Mouse (Mus musculus) embryo, embryonic 10.5 days (tissue): Measurements from ENCODE around the gene 3110082I17Rik.
A peak's percentile ranks its signal among the peaks of the same experiment; 100 is the strongest.

Experiments
- DNase-seq: peaks from one replicate; pipeline ENCODE4 v3.0.0-alpha.2; 2015; ENCODE audit warnings: low spot score

Gene 3110082I17Rik

GRCm38 (mm10) chr5:139378271-139378556 is 82.1 kb downstream of the 3110082I17Rik start:
- no peak for DNase-seq

DNA sequence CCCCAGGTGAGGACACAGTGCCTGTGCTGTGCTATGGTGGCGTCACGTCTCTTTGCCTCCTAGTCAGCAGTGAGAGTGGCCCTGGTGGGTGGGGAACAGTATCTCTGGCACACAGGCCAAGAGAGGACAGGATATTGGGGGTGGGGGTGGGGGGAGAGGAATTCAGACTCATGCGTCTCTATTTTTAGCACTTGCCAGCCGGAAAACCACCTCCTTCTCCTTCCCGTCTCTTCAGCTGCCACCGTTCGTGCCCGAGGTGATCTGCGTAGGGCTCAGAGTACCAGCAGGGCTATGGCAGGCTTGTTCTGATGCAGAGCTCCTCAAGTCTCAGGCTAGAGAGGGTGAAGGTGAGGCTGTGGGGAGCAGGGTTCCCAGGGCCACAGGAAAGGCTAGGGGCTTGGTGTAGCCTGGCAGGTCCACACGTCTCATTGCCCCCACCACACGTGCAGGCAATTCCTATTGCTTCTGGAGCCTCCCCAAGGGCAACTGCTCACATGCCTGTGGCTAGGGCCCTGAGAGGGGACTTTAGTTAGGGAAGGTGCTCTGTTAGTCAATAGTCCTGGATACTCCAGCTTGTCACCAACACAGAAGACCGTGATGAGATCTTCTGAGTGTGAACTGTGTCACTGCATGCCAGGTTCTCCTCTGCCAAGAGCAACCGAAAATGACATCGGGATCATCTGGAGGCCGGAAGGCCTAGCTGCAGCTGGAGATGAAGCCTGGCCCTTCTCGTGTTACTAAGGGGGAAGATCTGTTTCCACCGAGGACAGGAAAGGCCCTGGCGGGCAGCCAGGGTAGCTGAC is 82.7 kb downstream of the 3110082I17Rik start, which contains the start of gene Gpr146:
Gene Gpr146 (plus strand): TSS at position 230 of the 803 bp plus-strand sequence.
- DNase-seq, result no peak

DNA sequence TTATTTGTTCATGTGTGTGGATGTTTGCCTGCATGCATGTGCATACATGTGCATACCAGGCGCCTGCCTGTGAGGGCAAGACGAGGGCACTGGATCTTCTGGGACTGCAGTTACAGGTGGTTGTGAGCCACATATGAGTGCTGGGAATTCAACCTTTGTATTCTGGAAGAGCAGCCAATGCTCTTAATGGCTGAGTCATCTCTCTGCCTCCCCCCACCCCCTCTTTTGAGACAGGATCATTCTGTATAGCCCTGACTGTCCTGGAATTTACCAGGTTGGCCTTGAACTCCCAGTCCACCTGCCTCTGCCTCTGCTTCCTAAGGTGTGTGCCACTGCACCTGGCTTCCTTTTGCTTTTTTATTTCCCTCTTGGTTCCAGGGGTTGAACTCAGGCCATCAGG is 85.5 kb downstream of the 3110082I17Rik start:
- no peak for DNase-seq

DNA sequence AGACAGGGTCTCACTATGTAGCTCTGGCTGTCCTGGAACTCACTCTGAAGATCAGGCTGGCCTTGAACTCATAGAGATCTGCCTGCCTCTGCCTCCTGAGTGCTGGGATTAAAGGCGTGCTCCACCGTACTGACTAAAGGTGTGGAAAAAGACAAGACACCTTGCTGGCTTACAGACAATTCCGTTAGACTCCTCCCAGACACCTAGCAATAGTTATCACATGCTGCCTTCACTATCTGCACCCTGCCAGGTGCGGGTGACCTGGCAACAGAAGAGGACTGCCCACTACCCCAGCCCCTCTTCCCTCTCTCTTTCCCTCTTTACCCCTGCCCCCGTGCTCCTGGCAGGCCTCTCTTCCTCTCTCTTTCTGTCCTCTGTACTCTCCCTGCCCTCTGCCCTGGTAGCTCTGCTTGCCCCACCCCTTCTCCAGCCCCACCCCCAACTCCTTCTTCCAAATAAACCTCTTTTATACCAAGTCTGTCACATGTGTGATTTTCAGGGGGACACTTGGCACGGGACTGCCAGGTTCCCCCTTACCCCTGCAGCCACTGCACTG is 86.4 kb downstream of the 3110082I17Rik start:
- no peak for DNase-seq

DNA sequence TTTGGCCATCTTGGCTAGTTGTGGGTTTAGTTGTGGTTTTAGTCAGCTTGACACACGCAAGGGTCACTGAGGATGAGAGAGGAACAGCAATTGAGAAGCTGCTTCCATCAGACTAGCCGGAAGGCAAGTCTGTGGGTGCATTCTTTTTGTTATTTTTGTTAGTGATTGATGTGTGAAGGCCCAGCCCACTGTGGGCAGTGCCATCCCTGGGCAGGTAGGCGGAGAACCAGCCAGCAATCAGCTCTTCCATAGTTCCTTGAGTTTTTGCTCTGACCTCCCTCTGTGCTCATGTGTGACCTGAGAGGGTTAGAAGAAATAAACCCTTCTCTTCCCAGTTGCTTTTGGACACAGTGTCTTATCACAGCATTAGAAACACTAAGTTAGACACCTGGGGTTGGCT is 87.2 kb downstream of the 3110082I17Rik start:
- no peak for DNase-seq

DNA sequence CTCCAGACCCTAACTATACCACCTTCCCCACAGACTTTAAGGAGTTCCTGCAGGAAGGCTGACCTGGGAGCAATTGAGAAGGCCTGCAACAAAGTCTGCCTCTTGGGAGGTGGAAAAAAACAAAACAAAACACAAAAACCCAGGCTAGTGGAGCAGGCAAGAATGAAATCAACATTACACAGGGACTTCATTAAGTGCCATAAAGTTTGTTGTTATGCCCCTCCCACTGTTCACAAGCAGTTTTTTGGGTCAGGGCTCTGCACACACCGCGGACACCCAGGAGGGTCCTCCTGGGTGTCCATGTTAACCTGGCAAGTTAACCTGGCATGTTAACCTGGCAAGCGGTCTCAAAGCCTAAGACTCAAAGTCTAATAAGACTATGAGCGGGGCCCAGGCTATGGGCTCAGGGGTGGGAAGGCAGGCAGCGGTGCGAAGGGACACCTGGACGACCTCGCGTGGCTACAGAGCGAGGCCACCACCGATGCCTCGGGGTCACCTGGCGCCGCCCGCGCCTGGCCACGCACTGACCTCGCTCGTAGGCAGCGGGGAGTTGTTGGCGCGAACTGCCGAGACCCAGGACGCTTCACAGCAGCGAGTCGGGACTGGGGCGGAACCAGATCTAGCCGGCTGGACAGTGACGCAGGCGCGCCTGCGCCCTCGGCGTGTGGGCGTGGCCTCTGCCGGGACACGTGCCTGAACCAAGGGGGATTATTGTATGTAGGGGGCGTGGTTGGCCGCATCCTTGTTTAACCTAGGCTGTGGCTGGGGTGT is 88.5 kb downstream of the 3110082I17Rik start:
- peak; percentile 95 for DNase-seq

DNA sequence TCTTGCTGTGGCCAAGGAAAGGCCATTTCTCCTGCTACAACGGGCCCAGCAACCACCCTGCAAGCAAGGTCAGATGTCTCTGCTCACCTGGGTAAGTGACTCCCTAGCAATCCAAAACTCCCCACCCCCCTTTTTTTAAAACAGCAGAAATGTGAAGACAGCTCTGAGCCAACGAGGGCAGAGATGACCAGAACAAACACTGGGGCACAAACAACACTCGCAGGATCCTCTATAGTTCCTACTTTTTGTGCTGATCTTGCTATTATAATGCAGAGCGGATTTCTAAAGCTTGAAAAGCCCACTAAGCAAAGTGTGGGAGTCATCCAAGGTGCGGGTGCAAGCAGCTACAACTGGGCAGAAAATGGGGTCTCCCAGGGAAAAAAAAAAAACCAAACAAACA is 89.2 kb downstream of the 3110082I17Rik start:
- no peak for DNase-seq

DNA sequence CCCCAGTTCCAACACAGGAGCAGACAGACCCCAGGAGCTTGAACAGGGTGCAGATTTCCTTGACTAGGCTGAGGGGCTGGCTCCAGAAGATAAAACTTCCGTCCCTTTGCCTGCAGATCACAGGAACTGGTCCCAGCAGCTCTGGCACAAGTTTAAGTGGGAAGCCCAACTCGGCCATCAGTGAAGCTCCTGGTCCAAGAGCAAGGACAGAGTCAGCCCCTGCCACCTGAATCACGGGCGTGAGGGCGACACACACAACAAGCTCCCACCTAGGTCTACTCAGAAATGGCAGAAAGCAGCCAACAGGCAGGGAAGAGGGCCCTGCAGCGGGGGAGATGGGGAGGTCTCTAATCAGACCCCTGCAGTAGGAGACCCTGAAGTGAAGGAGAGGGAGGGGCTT is 90.0 kb downstream of the 3110082I17Rik start:
- DNase-seq, result no peak

DNA sequence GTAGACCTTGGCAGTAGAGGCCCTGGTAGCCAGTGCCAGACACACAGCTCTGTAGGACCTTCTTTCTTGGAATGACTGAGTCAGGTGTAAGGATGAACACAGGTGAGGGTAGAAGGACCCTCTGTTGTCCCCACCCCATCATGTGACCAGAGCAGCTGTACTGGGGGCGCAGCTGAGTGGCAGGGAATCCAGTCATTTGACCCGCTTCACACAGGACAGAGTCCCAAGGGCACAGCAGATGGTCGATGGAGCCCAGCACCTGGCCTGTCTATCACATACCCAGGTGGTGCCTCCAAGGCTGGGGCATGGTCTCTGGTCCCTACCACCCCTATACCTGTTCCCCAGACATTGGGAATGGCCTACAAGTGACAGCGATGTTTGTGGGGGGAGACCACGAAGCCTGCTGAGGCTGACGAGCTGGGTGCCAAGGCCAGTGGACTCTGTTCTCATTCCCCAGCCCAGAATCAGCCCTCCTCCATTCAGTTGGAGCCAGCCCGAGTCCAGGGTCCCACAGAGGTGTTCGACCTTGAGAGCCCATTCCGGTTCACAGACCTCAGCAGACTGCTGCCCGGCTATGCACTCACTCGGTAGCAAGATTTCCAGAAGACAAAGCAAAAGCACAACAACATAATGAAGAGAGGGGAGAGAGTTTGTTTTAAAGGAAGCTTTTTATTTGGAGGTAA is 91.5 kb downstream of the 3110082I17Rik start:
- no peak for DNase-seq

DNA sequence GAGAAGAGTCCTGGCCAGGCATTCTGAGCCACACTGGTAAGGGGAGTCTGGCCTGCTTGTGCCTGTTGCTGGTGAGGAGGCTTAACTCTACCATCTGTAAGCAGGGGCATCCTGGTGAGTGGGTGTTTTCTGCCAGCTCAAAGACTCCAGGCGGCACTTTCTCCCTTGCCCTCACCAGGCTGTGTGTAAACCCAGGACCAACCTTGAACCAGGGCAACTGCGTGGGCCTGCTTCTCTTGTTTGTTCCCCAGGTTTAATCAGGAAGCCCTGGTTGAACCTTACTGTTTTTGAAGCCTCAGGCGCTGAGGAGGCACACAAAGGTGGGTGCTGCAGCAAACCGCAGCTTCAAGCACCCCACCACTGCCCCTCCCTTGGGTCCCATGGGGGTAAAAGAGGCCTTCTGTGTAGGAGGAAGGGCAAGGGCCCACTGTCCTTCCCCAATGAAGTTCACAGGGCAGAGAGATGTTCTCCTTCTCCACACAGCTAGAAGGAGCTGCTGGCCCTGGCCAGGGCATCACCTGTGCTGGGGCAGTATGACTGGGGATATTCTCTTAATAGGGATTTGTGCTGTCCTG is 92.4 kb downstream of the 3110082I17Rik start:
- DNase-seq, result no peak

- DNase-seq, result no peak
Observed at GRCm38 (mm10) chr5:139366484-139366883, 93.8 kb downstream of the 3110082I17Rik start.

DNA sequence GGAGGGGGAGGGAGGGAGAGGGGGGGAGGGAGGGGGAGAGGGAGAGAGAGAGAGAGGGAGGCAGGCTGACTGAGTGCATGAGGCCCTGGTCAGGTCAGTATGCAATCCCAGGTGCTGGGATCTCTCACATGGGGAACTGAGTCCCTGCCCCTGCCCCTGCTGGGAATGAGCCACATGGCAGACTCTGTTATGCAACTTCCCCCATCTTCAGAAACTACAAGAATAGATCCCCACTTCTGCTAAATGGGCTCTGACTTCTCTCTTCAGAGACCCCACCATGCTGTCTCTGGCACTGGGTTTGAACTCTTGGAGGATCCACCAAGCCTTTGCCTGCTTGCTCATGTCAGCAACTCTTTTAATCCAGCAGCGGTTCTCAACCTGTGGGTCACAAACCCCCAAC is 94.5 kb downstream of the 3110082I17Rik start:
- DNase-seq, result no peak

GRCm38 (mm10) chr5:139364911-139365571 is 95.3 kb downstream of the 3110082I17Rik start:
- DNase-seq, result no peak

GRCm38 (mm10) chr5:139364260-139364910 is 95.9 kb downstream of the 3110082I17Rik start:
- DNase-seq, result peak; percentile 93

DNA sequence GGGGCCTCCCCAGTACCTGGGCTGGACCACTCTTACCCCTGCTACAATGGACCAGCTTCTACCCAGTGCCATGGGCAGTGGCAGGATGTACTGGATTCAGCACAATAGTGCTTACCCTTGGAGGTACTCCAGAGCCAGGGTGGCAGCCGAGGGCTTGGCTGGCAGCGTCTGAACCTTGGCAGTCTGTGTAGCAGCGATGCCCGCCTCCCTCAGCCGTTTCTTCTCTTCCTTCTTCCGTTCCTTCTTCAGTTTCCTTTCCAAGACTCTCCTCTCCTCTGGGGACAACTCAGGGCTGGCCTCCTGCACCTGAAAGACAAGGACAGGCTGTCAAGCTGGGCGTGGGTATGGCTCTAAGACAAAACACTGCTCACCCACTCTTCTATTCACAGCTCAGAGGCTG is 96.5 kb downstream of the 3110082I17Rik start:
- no peak for DNase-seq

GRCm38 (mm10) chr5:139359244-139359643 is 101.1 kb downstream of the 3110082I17Rik start:
- DNase-seq, result no peak

DNA sequence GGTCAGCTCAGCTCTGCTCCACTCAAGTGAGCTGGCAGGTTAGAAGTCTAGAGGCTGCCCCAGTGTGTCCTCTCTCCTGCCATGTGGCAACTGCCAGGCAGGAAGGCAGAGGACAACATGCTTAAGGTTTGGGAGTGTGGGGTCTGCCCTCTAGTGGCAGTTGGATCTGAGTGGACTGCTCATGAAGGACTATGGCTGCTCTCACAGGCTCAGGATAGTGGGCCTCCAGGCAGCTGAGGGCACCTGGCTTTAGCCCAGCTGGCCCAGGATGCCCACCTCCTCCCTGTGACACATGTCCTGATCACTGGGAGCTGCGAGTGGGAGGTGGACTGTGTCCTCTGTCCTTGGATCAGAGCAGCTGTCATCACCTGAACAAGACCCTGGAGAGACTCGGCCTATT is 101.7 kb downstream of the 3110082I17Rik start:
- DNase-seq, result peak; percentile 62

- DNase-seq, result peak; percentile 79
Observed at GRCm38 (mm10) chr5:139355235-139355772, 105.0 kb downstream of the 3110082I17Rik start.

DNA sequence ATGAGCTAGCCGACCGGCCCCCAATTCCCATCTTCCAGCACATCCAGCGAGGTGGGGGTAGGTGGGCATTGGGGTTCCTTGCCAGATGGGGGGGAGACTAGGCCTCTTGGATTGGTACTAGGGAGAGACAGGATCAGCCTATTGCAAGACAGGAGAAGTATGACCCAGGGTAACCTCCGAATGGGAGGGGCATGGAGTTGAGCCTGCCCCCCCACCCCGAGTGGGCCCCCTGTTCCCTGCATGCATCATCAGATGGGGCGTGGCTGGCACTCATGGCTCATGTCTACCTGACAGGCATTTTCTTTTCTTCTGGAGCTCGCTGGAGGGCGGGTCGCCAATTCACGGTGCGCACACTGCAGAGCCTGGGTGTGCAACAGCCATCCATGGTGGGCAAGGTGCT is 106.4 kb downstream of the 3110082I17Rik start:
- no peak for DNase-seq

GRCm38 (mm10) chr5:139353496-139353895 is 106.8 kb downstream of the 3110082I17Rik start:
- DNase-seq, result peak; percentile 59

GRCm38 (mm10) chr5:139352317-139352716 is 108.0 kb downstream of the 3110082I17Rik start, which contains the start of gene Cyp2w1:
Gene Cyp2w1 (plus strand): TSS chr5:139352617.
- DNase-seq, result no peak
